Mouse (Mus musculus) CD8-positive naive resting alpha-beta T cell, adult 2 months (primary cell): ENCODE data around the gene Armh4.

Source experiments
- DNase-seq, 2 experiments: peaks; one replicate each; pipeline ENCODE4 v3.0.0; 2022; ENCODE audit warnings: low read depth in 2 of 2, low spot score in 2 of 2

Gene Armh4

DNA sequence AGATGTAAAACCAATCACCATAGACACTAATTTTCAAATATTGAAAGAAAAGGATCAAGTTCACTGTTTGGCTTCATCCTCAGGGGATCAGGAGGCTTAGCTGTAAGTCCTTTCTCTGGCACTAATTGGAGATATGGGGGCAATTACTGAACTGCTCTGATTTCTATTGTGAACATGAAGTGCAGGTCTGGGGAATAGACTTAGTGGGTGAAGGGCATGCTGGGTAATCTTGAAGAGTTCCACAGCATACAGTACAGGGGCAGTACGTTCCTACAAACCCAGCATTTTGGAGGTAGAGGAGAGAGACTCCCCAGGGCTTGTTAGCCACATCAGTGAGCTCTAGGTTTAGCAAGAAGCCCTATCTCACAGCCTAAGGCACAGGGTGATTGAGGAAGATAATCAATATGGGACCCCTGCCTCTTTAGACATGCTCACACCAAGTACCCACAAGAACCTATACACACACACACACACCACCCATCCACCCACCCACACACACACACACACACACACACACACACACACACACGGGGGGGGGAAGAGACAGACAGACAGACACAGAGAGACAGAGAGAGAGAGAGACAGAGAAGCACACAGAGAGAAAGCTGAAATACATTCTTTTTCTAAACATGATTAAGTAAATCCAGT is 44.6 kb downstream of the Armh4 start:
- no peak for DNase-seq

DNA sequence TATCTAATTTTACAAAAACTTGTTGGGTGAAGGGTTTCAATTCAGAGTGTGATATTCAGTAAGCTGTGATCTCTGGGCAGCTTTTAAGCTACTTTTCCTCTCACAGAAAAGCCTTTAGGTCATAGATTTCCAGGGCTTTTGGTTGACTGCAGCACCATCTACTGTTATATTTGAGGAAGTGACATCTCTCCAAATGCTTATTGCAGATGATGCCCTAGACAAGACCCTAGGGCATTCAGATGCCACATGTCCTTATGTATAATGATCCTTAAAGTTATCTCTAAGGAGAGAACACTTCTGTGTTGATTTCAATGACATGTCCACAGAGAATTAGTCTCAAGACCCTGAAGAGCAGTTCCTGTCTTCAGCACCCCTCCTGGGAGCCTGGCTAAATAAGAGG is 49.2 kb downstream of the Armh4 start:
- DNase-seq = no peak

DNA sequence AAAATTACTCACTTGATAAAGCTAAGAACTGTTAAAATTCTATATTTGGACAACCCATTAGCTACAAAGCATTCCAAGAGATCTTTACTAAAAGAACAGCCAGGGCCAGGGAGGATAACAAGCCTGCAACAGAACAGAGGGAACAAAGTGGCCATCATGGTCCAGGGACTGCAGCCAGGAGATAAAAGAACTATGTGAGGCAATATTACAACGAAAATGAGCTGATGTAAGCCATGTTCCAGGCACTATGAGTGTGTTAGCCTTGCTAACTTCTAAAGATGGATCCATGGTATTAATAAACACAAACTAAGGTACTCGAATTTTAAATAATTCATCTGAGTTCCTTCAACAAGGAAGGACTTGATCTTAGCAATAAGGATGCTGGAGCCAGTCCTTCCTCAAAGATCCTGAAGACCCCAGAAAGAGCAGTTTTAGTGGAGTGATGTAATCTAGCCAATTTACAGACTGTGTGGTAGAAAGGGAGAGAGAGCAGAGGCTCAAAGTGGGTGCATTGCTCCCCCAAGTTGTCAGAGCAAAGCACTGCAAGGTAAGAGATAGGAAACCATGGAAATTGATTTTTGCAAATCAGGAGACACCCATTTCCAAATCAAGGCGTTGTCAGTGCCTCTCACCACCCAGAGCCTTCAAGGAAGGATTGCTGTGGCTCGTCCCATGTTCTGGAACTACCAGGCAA is 59.7 kb downstream of the Armh4 start:
- no peak for DNase-seq

DNA sequence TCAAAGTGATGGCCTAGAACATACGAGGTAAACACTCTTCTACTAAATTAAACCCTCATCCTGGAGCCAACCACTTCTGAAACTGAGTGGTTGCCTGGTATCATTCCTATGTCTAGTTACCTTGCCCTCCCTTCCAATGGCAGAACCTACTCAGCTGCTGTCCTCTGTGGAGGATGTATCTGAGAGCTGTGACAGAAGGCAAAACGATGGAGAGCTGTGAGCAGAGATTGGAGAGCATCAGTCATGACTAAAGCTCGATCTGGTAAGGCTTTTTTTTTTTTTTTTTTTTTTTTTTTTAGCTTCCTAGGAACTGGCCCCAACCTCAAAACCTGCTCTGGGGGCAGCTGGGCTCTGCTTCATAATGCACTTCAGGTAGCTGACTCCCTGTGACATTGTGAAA is 60.4 kb downstream of the Armh4 start:
- no peak for DNase-seq

DNA sequence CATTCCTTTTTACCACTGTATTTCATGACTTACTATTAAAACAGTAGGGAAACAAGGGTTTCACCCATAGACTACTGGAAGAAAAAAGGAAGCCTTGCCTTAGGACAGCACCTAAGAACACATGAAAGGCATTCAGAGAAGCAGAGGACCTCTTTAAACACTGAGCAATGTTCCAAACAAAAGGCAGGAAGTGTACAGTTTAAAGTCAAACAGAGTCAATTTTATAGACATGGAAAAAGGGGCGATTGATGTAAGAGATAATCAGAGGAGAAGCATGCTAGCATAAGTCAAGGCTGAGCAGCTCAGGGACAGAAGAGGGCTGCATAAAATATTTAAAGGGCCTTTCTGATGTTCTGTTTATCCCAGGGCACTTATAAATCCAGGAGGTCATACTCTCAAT is 61.9 kb downstream of the Armh4 start:
- DNase-seq = no peak

DNA sequence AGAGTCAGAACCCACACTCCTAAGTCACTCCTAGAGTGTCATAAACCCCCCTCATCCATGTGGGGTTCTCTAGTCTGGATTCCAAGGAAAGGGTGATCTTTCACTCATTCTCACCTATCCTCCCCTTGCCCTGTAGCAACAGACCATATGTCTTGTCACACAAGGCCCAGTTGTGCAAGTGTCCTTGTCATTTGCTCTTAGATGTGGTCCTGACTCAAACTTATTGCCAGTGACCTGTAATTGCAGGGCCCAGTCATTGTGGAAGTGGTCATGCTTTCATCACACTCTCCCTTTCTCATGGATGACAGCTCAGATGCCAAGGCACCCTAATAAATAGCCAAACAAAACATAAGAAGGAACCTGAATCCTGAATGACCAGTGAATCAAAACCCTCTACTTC is 63.5 kb downstream of the Armh4 start:
- no peak for DNase-seq

DNA sequence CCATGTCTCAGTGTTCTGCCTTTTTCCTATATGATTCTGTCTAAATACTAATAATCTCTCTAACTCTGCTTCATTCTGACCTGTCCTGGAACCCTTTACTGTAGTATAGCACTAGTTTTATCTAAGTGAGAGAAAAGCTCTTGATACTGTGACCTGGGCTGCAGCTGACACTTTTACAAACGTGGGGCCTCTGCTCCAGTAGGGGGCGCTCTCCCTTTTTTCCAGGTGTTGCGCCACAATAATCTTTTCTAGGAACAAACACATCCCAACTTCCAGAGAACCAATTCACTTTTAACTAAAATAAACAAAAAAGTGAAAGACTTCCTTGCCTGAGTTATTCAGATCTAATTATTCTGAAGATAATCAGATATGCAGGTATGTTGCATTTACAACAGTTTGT is 72.2 kb downstream of the Armh4 start:
- DNase-seq = no peak

DNA sequence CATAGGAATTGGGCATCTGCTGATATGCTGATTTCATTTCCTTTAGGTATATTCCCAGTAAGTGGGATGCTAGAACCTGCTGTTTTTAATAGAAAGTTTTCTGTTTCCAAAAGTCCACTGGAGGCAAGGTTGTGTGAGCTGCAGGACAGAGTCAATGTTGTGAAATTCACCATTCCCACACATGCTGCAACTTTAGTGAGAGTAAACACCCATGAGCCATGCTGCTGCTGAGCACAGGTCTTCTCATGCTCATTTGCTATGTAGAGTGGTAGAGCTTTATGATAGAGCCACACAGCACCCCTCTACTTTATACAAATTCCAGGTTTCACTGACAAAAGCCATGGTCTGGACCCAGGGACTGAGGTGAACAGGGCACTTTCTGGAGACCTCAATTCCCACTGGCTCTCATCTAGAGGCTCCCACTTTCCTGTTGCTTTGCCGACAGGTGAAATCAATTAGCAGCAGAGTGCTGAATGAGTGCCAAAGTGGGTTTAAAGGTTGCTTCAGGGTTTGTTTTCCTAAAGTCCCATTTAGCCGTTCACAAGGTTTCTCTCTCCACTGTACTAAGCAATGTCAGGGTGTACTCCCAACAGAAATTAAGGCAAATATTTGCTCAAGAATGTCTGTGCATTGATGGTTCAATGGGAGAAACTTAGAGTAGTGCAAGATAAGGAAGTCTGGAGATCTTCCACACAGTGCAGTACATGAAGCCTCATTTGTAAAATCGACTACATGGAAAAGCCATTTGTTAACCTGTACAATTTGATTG is 79.6 kb downstream of the Armh4 start:
- DNase-seq = no peak

DNA sequence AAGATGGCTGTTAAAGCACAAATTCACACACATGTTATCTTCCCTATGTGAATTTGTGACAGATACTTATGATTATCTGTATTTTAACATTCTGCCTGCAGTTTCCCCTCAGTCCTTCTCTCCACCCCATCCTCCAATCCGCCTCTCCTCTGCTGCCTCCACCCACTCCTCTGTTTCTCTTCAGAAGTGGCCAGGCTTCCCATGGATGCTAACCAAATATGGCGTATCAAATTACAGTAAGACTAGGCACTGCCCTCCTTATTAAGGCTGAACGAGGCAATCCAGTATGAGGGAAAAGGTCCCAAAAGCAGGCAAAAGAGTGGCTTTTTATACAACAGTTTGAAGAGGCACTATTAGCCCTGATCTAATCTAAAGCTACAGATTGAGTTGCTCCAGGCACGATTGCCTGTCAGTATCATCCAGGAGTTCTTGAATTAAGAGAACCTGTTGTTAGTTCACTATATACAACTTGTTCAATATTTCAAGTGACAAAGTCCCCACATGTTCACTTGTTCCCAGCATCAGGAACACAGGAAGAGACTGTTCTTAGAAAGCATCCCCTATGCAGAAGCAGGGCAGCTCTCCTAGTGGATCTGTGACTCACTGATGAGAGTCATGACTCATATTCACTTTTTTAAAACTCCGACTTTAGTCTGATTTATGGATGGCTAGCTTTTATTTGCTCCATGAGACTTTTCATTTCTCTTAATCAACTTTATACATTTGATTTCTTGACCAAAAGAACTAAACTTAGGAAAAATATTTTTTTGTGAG is 103.5 kb downstream of the Armh4 start:
- DNase-seq = no peak

DNA sequence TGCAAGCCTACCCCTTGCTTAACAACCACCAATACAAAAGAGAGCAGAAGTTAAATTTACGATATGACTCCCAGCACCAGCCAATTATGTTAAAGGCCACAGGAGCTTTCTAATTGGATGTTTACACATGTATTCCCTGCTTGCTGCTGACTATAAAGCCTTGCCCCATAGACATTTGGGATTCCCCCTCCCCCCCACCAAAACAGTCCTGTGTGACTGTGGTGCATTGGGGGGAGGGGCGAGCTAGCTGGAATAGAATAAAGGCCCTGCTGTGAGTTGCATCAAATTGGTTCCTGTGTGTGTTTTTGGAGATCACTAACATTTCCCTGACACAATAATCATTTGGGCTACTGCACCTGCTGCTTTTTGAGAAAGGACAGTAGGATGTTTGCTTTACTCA is 106.6 kb downstream of the Armh4 start:
- DNase-seq = no peak

DNA sequence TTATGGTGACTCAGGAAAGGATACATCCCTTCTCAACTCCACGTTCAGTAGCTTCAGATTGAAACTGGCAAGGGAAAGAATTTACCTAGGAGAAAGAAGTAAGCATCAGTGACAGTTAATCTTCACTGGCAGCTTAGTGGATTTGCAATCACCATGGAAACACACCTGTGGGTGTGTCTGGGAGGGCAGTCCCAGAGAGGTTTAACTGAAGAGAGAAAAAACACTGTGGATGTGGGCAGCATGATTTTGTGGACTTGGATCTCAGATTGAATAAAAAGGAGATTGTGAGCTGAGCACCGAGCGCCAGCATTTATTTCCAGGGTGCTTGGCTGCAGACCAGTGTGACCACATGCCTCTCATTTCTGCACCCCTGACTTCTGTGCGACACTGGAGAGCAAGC is 122.7 kb downstream of the Armh4 start:
- DNase-seq = no peak

DNA sequence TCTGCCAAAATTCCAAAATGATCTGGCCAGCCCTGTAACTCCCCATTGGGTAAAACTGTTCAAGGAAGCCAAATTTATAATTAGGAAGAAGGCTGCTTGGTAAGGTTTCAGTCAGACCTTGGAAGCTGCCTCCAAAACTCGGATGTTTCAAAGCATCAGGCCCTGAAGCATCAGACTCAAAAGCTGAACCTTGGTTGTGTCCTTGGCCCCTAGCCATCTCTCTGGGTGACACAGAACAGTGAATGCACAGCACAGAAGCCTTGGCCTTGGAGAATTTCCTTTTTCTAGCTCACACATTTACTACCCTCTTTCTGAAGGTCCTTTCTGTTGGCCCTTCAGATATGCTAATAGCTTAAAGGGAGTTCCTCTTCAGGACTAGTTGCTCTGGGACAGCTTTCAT is 134.0 kb downstream of the Armh4 start:
- DNase-seq = no peak

DNA sequence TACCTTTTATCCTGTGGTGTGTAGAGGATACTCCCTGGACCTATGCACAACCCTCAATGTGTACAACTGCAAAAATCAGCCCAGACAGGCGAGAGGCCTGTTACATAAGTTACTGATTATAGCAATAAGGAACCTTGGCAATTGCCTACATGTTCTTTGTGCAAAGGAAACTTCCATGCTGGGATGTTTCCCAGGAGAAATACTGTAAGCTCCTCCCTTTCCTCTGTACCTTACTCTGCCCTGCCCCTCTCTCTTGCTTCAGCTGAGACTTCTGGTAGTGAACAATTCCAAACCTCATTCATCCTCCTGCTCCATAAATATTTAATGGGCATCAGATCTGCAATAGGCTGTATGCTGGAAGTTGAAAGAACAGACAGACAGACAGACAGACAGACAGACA is 145.8 kb downstream of the Armh4 start:
- DNase-seq = no peak

DNA sequence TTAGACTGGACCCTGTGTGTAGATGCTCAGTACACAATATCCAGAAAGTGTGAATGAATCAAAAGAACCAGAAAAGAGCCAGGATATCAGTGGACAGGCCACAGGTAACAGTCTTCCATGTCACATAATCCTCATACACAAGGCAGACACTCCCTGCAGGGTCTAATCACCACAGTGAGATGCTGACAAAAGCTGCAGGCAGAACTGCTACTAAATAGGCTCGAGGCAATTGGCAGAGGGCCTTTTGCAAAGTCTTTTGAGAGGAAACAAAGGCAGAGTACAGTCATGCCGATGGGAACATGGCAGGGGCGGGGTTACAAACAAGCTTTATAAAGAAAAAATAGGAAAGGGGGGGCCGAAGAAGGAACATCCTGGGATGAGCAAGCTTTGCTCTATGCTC is 157.1 kb downstream of the Armh4 start:
- no peak for DNase-seq
